Mouse (Mus musculus): Measurements from ENCODE around the gene Tmem104. TPM values are rescaled to one million over a fixed set of nuclear protein-coding genes. Genes with fewer than 3 reads are reported as not detected.

Gene Tmem104
- total and polyA plus RNA-seq, 2 experiments: 5.3 to 8.7 TPM

- no peak overlapping the region for H3K4me3 ChIP-seq (ENCODE audit: insufficient read depth, low read depth, low read length)
- WGBS: 79% methylated on average over 5 of the region's 5 CpGs
- H3K9ac ChIP-seq (ENCODE audit: low read depth, low read length): no peak overlapping the region
- H3K27me3 ChIP-seq (ENCODE audit: control insufficient read depth, insufficient read depth, low read length): no peaks in the 10 kb centered on the region
- no peaks in the 10 kb centered on the region; the same call in 1 of the 2 replicates for H3K79me2 ChIP-seq (ENCODE audit: control insufficient read depth, insufficient read depth, low read length)
- no peak overlapping the region for H3K27ac ChIP-seq (replicated peaks; ENCODE audit: insufficient read depth, low read depth, low read length)
- DNase-seq (ENCODE audit: extremely low read depth, low read depth, low spot score): no peak
- peaks cover 3% of the 10 kb centered on the region; the same call in 1 of the 2 replicates for H3K36me3 ChIP-seq (ENCODE audit: control insufficient read depth, insufficient read depth, low read length)
- TF ChIP-seq POLR2A (IDR thresholded peaks at IDR 0.05; ENCODE audit: extremely low read depth, insufficient read depth, low read length) (no peak), CTCF (IDR thresholded peaks at IDR 0.05; ENCODE audit: low read depth, low read length) (no peak)
- no peaks in the 10 kb centered on the region; the same call in 1 of the 2 replicates for H3K4me1 ChIP-seq (ENCODE audit: control insufficient read depth, insufficient read depth, low read length)
These were observed 8.6 kb downstream of the Tmem104 start for GRCm38 (mm10) chr11:115195933-115196332.

GRCm38 (mm10) chr11:115197558-115197957, 10.3 kb downstream of the Tmem104 start:
- Histone ChIP-seq H3K4me3 (ENCODE audit: insufficient read depth, low read depth, low read length) (no peak overlapping the region), H3K27ac (replicated peaks; ENCODE audit: insufficient read depth, low read depth, low read length) (no peak overlapping the region), H3K79me2 (ENCODE audit: control insufficient read depth, insufficient read depth, low read length) (no peaks in the 10 kb centered on the region; the same call in 1 of the 2 replicates), H3K36me3 (ENCODE audit: control insufficient read depth, insufficient read depth, low read length) (peaks cover 3% of the 10 kb centered on the region; the same call in 1 of the 2 replicates), H3K27me3 (ENCODE audit: control insufficient read depth, insufficient read depth, low read length) (no peaks in the 10 kb centered on the region), H3K4me1 (ENCODE audit: control insufficient read depth, insufficient read depth, low read length) (no peaks in the 10 kb centered on the region; the same call in 1 of the 2 replicates), H3K9ac (ENCODE audit: low read depth, low read length) (no peak overlapping the region)
- no peak for TF ChIP-seq POLR2A (IDR thresholded peaks at IDR 0.05; ENCODE audit: extremely low read depth, insufficient read depth, low read length)
- TF ChIP-seq CTCF (IDR thresholded peaks at IDR 0.05; ENCODE audit: low read depth, low read length): no peak
- WGBS: 91% methylated on average over 8 of the region's 8 CpGs
- no peak for DNase-seq (ENCODE audit: extremely low read depth, low read depth, low spot score)

DNA sequence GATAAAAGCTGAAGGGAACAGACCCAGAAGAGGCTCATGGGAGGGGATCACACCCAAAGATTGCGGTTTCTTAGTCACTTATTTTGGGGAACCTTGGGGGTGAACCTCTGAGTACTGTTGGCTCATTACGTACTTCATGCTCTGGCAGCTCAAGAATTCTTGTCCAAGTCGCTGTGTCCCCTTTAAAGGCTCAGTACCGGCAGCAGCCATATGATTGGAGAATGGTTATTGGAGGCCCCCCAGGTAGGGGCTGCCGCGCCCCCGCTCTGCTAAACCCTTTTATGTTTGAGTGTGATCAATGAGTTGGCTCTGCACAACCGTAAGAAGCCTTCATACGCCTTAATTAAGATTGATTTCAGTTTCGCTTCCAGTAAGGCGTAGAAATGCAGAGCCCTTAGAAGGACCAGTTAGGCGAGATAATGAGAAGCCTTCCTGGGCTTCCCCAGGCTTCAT, 11.7 kb downstream of the Tmem104 start:
- Histone ChIP-seq H3K9ac (ENCODE audit: low read depth, low read length) (no peak overlapping the region), H3K4me3 (ENCODE audit: insufficient read depth, low read depth, low read length) (no peak overlapping the region), H3K4me1 (ENCODE audit: control insufficient read depth, insufficient read depth, low read length) (no peaks in the 10 kb centered on the region), H3K79me2 (ENCODE audit: control insufficient read depth, insufficient read depth, low read length) (no peaks in the 10 kb centered on the region; the same call in 1 of the 2 replicates), H3K36me3 (ENCODE audit: control insufficient read depth, insufficient read depth, low read length) (peaks cover 3% of the 10 kb centered on the region; the same call in 1 of the 2 replicates), H3K27me3 (ENCODE audit: control insufficient read depth, insufficient read depth, low read length) (no peaks in the 10 kb centered on the region), H3K27ac (replicated peaks; ENCODE audit: insufficient read depth, low read depth, low read length) (0 out of 2 replicates have a peak overlapping the region, but pooled peaks have one; percentile 22)
- no peak for TF ChIP-seq CTCF (IDR thresholded peaks at IDR 0.05; ENCODE audit: low read depth, low read length)
- TF ChIP-seq POLR2A (IDR thresholded peaks at IDR 0.05; ENCODE audit: extremely low read depth, insufficient read depth, low read length): no peak
- WGBS: 85% methylated on average over 12 of the region's 12 CpGs
- no peak for DNase-seq (ENCODE audit: extremely low read depth, low read depth, low spot score)

- no peak for DNase-seq (ENCODE audit: extremely low read depth, low read depth, low spot score)
- 92% methylated on average over 4 of the region's 4 CpGs for WGBS
- no peaks in the 10 kb centered on the region for H3K4me1 ChIP-seq (ENCODE audit: control insufficient read depth, insufficient read depth, low read length)
- no peaks in the 10 kb centered on the region for H3K79me2 ChIP-seq (ENCODE audit: control insufficient read depth, insufficient read depth, low read length)
- no peak overlapping the region for H3K9ac ChIP-seq (ENCODE audit: low read depth, low read length)
- H3K27ac ChIP-seq (replicated peaks; ENCODE audit: insufficient read depth, low read depth, low read length): no peak overlapping the region
- TF ChIP-seq POLR2A (IDR thresholded peaks at IDR 0.05; ENCODE audit: extremely low read depth, insufficient read depth, low read length) (no peak), CTCF (IDR thresholded peaks at IDR 0.05; ENCODE audit: low read depth, low read length) (no peak)
- H3K36me3 ChIP-seq (ENCODE audit: control insufficient read depth, insufficient read depth, low read length): peaks cover 5% of the 10 kb centered on the region; the same call in 1 of the 2 replicates
- H3K27me3 ChIP-seq (ENCODE audit: control insufficient read depth, insufficient read depth, low read length): no peaks in the 10 kb centered on the region
- no peak overlapping the region for H3K4me3 ChIP-seq (ENCODE audit: insufficient read depth, low read depth, low read length)
These were observed 13.2 kb downstream of the Tmem104 start for GRCm38 (mm10) chr11:115200520-115200919.

DNA sequence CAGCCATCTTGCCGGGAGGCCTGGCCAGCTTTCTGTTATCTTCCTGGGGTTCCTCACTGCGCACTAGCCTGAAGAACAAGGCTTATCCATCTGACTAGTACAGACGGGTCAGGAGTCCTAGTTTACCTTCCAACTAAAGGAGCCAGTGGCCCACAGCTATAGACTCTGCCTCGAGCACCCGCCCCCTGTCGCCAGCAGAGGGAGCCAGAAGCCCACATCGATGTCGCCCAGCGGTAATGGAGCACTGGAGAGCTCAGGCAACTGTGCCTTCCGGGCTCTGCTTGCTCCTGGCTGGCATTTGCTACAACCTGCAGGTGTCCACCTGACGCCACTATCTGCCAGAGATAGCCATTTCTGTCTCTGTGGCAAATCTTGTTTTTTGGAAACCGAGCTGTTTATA, 15.0 kb downstream of the Tmem104 start:
- Histone ChIP-seq H3K36me3 (ENCODE audit: control insufficient read depth, insufficient read depth, low read length) (peaks cover 5% of the 10 kb centered on the region; the same call in 1 of the 2 replicates), H3K4me1 (ENCODE audit: control insufficient read depth, insufficient read depth, low read length) (no peaks in the 10 kb centered on the region), H3K9ac (ENCODE audit: low read depth, low read length) (no peak overlapping the region), H3K79me2 (ENCODE audit: control insufficient read depth, insufficient read depth, low read length) (no peaks in the 10 kb centered on the region), H3K4me3 (ENCODE audit: insufficient read depth, low read depth, low read length) (no peak overlapping the region), H3K27ac (replicated peaks; ENCODE audit: insufficient read depth, low read depth, low read length) (no peak overlapping the region), H3K27me3 (ENCODE audit: control insufficient read depth, insufficient read depth, low read length) (no peaks in the 10 kb centered on the region)
- WGBS: 20% methylated on average over 12 of the region's 12 CpGs
- no peak for TF ChIP-seq POLR2A (IDR thresholded peaks at IDR 0.05; ENCODE audit: extremely low read depth, insufficient read depth, low read length)
- peak; percentile 98 for TF ChIP-seq CTCF (IDR thresholded peaks at IDR 0.05; ENCODE audit: low read depth, low read length)
- no peak for DNase-seq (ENCODE audit: extremely low read depth, low read depth, low spot score)

- peaks cover 2% of the 10 kb centered on the region; the same call in 1 of the 2 replicates for H3K36me3 ChIP-seq (ENCODE audit: control insufficient read depth, insufficient read depth, low read length)
- H3K4me3 ChIP-seq (ENCODE audit: insufficient read depth, low read depth, low read length): no peak overlapping the region
- no peaks in the 10 kb centered on the region for H3K27me3 ChIP-seq (ENCODE audit: control insufficient read depth, insufficient read depth, low read length)
- TF ChIP-seq POLR2A (IDR thresholded peaks at IDR 0.05; ENCODE audit: extremely low read depth, insufficient read depth, low read length) (no peak), CTCF (IDR thresholded peaks at IDR 0.05; ENCODE audit: low read depth, low read length) (no peak)
- H3K79me2 ChIP-seq (ENCODE audit: control insufficient read depth, insufficient read depth, low read length): no peaks in the 10 kb centered on the region
- no peak overlapping the region for H3K9ac ChIP-seq (ENCODE audit: low read depth, low read length)
- no peak overlapping the region for H3K27ac ChIP-seq (replicated peaks; ENCODE audit: insufficient read depth, low read depth, low read length)
- DNase-seq (ENCODE audit: extremely low read depth, low read depth, low spot score): no peak
- 96% methylated on average over 9 of the region's 9 CpGs for WGBS
- H3K4me1 ChIP-seq (ENCODE audit: control insufficient read depth, insufficient read depth, low read length): no peaks in the 10 kb centered on the region
These were observed 15.5 kb downstream of the Tmem104 start for GRCm38 (mm10) chr11:115202756-115203155.

Measured in liver, adult 2 months (tissue).